Mouse (Mus musculus) gastrocnemius, adult 18-20 months (tissue): ENCODE data around the gene Muc1. TPM values are rescaled to one million over a fixed set of nuclear protein-coding genes. Genes with fewer than 3 reads are reported as not detected.

Source experiments
- DNase-seq: peaks from one replicate; pipeline ENCODE4 v3.0.0; 2021; ENCODE audit warnings: low spot score
- total RNA-seq, 2 experiments: library from RNA; stranded (reverse); gene quantifications; 2 replicates each; pipeline ENCODE4 v1.2.3; 2021

Muc1 gene
- total RNA-seq, 2 experiments from 2014 or later = 0.18 to 0.40 TPM

DNA sequence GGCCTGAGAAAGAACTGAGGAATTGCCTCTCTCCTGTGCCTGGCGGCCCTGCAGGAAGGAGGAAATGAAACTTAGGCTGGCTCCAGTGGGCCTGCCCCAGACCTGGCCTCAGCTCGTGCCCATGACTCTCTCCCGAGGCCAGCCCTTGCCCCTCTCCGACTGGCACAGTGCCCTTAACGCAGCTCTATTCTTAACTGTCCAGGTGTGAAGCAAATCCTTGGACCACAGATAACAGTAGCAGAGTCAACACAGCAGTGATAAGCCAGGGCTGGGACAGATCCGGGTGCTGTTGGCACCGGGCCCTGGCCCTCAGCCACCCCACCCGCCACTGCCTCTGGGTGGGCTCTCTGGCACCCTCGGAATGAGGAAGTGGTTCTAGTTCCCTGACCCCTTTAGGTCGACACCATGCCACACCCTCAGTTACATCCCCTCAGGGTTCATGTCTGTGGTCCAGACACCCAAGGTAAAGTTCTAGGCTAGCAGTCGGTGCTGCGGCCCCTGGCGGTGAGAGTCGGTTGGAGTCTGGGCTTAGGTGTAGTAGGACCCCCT is 4.8 kb downstream of the Muc1 start:
- DNase-seq = no peak

DNA sequence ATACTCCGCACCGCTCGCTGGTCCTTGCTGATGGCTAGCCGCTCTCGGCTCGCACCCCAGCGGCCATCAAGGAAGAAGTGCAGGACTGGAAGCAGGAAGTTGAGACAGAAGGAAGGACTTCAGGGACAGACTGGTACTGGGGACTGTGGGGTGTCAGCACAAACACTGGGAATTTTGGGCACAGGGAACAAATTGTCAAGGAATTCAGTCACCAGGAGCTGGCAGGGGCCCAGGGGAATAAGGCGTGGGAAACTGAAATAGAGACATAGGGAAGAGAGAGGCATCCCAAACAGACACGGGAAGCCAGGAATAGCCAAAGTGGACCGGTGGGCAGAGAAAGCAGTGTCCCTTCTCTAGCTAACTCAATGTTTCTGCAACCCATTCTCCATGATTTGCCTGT is 7.7 kb downstream of the Muc1 start:
- no peak for DNase-seq

DNA sequence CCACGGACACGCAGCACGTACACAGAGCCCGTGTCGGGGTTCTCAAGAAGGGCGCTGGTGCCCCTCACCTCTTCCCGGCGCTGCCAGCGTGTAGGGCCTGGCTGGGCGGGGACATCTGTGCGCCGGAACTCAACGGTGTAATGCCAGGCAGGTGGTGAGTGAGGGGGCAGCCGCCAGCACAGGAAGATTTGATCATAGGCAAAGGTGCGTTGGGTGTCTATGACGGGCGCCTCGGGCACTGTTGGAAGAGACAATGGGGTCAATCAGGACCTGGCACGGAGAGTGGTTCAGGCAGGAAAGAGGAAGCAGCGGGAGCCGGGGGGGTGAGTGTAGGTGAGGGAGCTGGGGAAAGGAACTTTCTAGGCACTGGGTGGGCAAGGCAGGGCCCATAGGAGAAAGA is 8.8 kb downstream of the Muc1 start:
- DNase-seq = no peak

DNA sequence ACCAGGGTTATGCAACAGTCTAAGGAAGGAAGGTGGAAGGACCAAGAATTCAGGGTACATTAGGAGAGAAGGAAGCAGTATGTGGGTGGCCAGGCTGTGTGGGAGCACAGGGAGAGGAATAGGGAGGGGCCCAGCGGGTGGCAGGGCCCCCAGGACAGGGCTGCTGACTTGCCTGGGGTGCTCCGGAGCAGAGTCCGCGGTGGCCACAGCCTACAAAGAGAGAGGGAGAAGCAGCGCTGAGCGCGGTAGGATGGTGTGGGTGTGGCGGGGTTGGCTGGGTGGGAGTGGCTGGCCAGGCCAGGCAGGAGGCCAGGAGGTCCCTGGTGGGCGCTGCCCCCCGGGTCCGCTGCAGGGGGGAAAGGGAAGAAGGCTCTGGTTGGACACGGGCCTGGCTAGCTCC is 9.6 kb downstream of the Muc1 start:
- no peak for DNase-seq

DNA sequence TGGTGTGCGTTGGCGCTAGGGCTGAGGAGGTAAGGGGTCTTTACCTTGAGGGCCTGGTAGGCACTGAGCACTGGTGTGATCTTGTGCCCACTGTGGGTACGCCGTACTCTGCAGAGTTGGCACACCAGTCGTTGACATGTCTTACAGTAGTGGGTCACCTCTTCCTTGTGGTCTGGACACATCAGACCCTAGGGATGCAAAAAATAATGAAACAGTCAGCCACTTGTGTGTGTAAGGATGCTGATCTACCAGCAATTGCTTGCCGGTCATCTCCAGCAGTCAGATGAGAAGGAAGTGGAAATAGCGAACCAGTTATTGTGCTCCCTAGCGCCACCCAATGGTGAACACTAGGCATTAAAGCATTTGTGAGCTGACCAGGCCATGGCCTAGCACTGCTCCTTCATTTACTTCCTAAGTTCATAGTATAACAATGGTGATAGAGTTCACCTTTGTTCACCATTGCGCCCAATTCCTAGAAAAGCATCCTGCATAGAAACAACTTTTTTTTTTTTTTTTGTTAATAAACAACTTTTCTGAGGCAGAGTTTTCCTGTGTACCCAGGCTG is 13.6 kb downstream of the Muc1 start:
- peak; percentile 64 for DNase-seq

DNA sequence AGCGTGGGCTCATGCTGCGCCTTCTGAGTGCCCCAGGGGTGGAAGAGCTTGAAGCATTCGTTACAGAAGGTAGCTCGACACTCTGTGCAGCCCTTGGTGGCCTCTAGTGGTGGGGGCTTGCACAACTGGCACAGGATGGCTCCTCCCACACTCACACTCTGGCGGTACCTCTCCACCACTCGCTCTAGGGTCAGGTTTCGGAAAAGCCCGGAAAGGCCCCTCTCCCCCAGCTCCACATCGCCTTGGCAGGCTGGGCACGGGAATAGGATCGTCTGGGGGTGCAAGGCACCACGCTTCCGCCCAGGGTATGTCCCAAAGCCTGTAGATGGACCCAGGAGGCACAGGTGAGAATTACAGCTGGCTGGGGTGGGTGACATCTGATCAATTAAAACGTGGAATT is 14.8 kb downstream of the Muc1 start:
- no peak for DNase-seq

DNA sequence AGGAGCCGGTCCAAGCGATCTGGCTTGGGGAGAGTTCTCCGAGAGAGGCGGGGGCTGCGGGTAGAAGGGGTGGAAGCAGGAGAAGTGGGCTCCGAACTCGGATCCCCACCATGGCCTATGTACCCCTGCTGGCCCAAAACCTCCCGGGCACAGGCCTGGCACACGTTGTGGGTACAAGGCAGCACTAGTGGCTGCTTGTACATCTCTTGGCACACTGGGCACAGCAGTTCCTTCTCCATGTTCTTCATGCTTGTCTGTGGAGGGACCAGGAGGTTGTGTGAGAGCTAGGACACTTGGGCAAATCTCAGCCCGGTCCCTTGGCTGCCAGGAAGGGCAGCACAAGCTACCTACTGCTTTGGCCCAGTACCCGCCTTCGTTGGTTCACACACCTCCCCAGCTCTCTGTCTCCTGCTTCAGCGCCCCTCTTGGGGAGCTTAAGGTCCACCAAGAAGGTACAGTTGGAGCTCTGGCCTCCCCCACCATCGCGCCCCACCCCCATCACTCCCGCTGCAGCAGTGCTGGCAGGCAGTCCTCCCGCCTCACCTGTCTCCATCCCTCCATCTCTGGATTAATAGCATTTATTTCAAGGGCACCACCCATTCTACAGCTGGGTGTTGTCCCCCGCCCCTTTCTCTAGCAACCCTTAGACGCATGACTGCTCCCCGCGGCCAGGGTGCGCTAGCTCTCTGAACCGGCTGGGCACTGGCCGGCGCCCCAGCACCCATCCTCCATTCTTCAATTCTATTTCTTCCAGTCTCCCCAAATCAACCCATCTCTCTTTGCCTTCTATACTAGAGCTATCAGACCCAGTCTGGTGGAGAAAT is 15.5 kb downstream of the Muc1 start:
- DNase-seq = no peak

DNA sequence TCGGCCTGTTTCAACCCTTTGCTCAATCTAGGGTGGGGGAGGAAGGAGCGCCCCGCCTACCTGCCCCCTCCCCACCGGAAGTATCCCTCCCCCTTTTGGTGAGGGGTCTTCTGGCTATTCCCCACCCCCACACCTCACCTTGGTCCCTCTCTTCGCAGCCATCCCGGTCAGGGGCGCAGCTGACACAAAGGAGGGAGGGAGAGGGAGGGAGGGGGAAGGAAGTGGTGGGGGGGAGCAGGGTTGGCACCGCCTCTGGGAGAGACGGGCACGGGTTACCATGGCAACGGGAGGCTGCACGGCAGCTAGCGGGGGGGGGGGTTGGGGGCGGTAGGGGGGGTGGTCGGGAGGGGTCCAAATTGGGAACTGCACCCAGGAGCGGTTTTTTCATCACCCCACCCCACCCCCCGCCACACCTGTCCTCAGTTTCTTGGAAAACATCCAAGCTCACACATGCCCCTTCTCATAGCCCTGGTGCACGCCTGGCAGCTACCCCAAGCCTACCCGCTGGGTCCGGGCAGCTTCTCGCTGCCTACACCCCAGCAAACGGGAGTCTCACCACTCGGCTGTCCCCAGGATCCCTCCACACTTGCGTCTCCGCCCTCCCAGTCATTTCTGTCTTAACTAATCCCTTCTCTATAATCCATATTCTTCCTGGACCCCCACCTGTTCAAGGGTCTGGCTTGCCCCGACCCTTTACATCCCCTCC is 16.3 kb downstream of the Muc1 start:
- no peak for DNase-seq

DNA sequence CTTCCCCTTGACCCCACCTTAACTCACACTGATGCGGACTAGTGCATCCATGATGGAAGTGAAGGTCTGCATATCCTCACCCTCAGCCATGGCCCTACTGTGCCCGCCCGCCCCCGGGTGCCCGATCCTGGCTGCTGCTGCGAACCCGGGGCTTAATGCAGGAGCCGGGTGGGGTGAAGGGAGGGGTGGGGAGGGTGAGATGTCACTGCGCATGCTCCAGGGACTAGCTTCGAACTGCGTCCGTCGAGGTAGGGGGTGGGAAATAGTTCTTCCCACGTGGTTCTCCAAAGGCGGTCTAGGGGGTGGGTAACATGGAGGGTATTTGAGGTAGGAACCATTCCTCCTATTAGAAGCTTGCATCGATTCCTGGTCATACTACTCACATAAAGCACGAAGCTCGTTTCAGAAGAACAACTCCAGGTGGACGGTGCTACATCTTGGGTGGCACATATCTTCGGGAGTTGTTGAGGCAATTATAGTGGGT is 16.9 kb downstream of the Muc1 start, which contains the start of gene Krtcap2:
Gene Krtcap2, plus strand, starts transcription at position 279 of the 484 bp plus-strand sequence.
- no peak for DNase-seq

DNA sequence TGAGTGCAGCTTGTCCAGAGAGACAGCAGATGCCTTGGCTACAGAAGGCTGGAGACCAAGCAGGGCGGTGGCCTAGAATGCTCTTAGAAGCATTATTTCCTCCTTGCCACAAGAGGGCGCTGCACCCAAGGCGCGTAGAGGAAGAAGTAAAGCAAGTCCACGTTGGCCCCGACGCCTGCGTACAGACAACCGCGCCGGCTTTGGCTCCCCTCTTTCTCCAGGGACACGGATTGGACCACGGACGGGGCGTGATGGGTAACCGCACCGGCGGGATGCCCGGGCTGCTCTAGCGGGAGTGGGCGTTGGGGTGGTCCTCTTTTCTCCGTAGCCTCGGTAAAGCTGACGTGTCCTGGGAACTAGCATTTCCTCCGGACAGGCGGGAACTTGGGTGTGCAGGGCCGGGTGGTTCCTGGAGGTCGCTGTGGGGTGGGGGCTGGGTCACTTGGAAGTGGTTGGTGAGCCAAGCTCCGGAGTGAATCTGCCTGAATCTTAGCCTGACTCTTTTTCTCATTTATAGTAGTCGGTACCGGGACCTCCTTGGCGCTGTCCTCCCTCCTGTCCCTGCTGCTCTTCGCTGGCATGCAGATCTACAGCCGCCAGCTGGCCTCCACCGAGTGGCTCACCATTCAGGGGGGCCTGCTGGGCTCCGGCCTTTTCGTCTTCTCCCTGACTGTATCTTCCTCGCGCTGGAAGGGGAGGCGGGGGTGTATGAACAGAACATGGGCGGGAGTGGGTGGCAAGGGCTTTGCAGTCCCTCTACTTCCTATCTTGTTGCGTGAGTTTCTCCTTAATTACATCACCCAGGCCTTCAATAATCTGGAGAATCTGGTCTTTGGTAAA is 17.6 kb downstream of the Muc1 start, which contains the start of gene Trim46:
Gene Trim46, minus strand, starts transcription at position 49 of the 840 bp plus-strand sequence.
- peak; percentile 91 for DNase-seq

DNA sequence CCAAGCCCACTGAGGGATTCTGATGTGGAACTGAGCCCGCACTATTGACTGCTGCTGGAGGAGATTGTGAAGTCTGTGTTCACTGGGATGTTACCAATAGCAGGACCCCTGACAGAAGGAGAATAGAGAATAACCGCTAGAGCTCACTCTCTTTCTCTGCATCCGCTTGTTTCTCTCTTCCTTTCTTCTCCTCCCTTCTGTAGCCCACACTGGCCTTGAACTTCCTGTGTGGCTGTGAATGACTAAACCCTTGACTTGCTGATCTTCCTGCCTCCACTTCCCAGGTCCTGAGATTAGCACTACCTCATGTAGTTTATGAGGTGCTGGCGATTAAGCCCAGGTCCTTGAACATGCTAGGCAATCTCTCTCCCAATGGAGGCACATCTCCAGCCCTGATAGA is 18.6 kb downstream of the Muc1 start:
- no peak for DNase-seq

DNA sequence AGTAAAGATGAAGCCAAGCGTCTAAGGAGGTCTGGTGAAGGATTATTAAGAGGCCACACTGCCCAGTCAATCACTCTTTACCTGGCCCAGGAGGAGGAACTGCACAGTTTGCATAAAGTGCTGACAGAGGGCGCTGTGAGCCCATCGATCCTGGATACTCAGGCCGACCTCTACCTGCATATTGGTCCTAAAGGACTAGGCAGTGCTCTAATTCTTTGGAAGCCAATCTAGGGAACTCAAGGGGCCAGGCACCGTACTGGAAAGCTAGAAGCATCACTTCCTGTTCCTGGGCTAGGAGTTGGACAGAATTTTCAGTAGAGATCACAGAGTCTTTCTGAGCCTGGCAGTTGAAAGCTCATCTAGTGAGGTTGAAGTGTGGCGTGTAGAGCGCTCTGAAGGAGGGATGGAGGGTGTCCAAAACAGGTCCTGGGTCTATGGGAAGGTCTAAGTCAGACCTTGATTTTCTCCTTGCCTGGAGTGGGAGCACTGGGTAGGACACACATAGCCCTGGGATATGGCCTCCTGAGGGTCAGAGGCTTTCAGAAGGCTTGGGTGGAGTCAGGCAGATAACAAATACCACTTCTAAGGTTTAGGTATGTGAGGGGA is 21.7 kb downstream of the Muc1 start:
- DNase-seq = peak; percentile 65

DNA sequence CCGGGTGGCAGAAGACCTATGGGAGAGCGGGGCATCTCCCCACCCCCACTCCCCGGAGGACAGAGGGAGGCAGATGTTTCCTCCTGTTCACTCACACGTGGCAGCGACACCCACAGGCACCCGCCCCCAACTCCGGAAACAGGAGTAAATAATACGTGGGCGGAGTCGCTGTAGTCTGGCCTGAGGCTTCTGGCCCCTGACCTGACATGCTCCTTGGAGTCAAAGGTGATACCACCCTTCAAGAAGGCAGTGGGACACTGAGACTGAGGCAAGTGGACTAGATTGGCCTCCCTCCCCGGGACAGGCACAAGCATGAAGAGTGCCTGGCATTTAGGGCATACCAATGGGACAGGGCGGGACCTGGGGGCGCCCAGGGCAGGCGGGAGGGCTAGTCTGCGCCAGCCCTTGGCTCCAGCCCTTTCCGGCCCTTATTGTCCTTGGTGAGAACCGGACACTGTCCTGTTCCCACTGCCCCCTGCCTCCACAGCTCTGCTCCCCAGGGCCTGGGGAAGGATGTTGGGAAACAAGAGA is 22.6 kb downstream of the Muc1 start:
- DNase-seq = peak; percentile 42

DNA sequence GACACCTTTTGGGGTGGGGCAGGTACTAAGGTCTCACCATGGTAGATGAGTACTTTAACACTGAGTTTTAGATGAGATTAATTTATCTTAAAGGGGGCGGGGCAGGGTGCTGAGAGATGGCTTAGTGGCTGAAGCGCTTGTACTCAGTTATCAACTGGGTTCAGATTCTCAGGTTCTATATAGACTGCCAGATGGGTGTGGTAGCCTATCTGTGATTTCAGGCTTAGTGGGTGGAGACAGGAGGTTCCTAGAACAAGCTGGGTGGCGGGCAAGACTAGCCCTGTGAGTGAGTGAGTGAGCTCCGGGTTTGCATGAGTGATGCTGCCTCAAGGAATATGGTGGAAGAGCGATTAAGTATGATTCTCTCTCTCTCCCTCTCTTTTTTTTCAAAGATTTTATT is 26.1 kb downstream of the Muc1 start:
- DNase-seq = no peak

DNA sequence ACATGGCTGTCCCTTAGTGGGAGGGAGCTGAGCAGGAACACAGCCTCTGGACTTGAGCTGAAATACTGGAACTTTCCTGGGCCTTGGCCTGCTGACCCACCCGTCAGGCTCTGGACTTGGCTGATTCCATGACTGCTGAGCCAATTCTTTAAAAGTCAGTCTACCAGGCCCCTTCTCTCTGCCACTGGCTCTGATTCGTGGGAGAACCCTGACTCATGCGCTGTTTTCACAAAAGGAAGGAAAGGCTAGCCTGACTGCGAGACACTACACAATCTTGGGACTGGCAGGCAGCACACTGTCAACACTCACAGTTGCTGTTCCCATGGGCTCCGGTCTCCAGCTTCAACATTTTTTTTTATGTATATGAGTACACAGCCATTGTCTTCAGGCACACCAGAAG is 27.3 kb downstream of the Muc1 start:
- DNase-seq = no peak

DNA sequence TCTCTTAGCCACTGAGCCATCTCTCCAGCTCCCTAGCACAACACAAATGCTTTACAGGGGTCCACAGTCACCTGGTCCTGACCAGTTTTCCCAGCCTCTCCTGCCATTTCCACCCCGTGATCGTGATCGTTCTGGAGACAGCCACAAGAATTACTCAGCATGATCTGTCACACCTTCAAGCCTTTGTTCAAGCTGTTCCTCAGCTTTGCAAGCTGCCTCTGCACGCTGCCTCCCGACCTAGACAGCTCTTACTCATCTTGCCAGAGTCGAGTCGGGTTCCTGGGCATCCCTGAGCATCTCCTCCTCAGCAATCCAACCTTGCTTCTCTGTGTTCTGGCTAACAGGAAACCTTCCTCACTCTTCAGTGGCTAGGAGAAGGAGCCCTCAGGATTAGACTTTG is 30.2 kb downstream of the Muc1 start, which contains the start of gene Dpm3:
Gene Dpm3, plus strand, starts transcription at position 283 of the 400 bp plus-strand sequence.
- no peak for DNase-seq

DNA sequence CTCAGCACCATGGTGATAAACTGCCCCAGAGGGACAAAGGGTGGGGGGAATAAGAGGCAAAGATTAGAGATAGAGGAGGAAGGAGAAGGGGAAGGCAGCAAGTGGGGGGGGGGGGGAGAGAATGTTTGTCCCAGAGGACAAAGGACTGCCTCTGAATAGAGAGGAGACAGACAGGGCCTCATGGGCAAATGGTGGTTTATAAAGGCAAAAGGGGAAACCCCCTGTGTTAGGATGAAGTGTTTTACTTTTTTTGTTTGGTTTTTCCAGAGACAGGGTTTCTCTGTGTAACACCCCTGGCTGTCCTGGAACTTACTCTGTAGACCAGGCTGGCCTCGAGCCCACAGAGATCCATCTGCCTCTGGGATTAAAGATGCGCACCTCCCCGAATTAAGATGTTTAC is 31.4 kb downstream of the Muc1 start:
- DNase-seq = no peak

DNA sequence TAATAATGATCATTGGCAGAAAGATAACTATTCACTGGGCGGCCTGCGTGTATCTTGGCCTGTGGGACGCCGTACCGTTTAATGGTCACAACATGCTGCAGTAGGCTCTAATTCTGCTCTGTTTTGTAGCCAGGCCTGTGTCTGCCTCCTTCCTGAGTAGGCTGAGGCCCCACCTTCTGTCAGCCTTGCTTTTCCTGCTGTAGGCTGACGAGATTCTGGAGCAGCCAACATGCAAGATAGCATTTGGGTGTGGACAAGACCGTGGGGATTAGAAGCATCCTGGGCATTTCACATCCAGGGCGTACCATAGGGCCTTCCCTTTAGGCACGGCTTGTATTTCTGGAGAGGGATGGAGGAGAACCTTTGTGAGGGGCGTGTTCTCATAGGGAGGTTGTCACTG is 33.6 kb downstream of the Muc1 start:
- no peak for DNase-seq

DNA sequence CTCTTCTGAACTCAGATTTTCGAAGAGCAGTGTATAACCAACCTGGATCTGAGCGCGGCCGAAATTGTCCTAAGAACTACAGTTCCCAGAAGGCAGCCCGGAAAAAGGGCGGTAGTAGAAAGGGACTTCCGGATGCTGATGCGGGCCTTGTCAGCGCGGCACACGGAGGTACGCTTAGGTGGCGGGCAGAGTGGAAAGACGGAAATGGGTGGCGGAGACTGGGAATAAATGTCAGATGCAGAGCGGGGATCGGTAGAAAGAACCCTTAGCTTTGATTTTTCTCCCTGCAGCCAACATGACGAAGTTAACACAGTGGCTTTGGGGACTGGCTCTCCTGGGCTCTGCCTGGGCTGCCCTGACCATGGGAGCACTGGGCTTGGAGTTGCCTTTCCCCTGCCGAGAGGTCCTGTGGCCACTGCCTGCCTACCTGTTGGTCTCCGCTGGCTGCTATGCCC is 37.6 kb downstream of the Muc1 start:
- peak; percentile 78 for DNase-seq

DNA sequence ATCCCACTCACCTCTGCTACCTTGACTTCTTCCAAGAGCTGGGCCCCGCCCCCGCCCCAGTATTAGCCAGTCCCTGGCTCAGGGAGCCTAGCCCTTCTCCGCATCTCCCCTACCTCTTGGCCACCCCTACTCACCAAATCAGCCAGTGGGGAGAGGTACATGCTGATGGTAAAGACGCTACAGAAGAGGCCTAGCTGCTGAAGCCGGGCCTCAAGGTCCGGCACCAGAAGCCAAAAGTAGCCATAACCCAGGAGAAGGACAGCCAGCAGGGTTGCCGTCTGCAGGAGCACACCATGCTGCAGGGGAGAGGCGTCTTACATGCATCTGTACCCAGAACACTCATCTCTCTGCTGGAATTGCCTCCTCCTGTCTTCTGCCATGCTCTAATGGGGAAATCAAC is 40.1 kb downstream of the Muc1 start:
- no peak for DNase-seq
